Mouse (Mus musculus) stomach, embryonic 15.5 days (tissue): ENCODE data around the gene Foxk1. TPM values are rescaled to one million over a fixed set of nuclear protein-coding genes. Genes with fewer than 3 reads are reported as not detected.

Experiments
- ATAC-seq: fragments of 200-750 bp; cut with Nextera tagmentation; 2 replicates; pipeline ENCODE4 v1.8.0; 2017; ENCODE audit warnings: low read depth, moderate number of reproducible peaks, moderate TSS enrichment; ENCODE audit not compliant: insufficient read depth, low FRiP score
- H3K27ac ChIP-seq: fragments of 300-500 bp; sonication (generic); 2 replicates; pipeline ENCODE4 v1.5.1; 2015; ENCODE audit warnings: mild to moderate bottlenecking, inconsistent platforms
- H3K27me3 ChIP-seq: fragments of 300-500 bp; sonication (generic); replicated peaks from 2 replicates; pipeline ENCODE4 v1.6.1; 2015; ENCODE audit warnings: inconsistent platforms
- H3K36me3 ChIP-seq: fragments of 300-500 bp; sonication (generic); 2 replicates; pipeline ENCODE4 v1.6.1; 2015; ENCODE audit warnings: inconsistent platforms
- H3K4me1 ChIP-seq: fragments of 300-500 bp; sonication (generic); 2 replicates; pipeline ENCODE4 v1.6.1; 2015; ENCODE audit warnings: inconsistent platforms
- H3K4me2 ChIP-seq: fragments of 300-500 bp; sonication (generic); 2 replicates; pipeline ENCODE4 v1.6.1; 2015; ENCODE audit warnings: mild to moderate bottlenecking, inconsistent platforms
- H3K4me3 ChIP-seq: fragments of 300-500 bp; sonication (generic); replicated peaks from 2 replicates; pipeline ENCODE4 v1.5.1; 2015; ENCODE audit warnings: inconsistent platforms
- H3K9ac ChIP-seq: fragments of 300-500 bp; sonication (generic); 2 replicates; pipeline ENCODE4 v1.6.1; 2015; ENCODE audit warnings: inconsistent platforms
- H3K9me3 ChIP-seq: fragments of 300-500 bp; sonication (generic); 2 replicates; pipeline ENCODE4 v1.6.1; 2016; ENCODE audit warnings: inconsistent platforms
- WGBS: fragments of 180-500 bp; shearing (Covaris S2); methylation state at CpG from one replicate; pipeline ENCODE4 v1.1.7; 2015; 5-methylcytosine and 5-hydroxymethylcytosine counted together
- polyA plus RNA-seq: library from polyadenylated mRNA; unstranded; fragments of >200 nt; fragmentation: Nextera tagmentation; extraction: Ambion mirVana; gene quantifications from 2 replicates; pipeline ENCODE4 v1.2.1, GENCODE M21; 2015

Foxk1 gene
- polyA plus RNA-seq, 1 experiment from 2014 or later, result 5.7 TPM

DNA sequence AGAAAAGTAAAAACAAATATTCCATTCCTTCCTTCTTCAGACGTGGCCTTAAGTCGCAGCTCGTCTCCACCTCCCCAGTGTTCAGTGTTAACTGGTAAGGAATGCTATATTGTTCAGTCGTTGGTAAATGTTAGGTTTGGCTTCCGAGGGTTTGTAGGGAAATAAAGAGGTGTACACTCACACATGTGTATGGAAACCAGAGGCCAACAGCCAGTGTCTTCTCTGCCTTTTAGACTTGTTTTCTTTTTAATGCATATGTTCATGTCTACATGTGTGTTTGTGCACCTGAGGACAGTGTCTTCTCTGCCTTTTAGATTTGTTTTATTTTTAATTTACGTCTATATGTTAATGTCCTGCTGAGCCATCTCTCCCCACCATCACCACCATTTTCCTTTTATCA lies 29.1 kb upstream of the Foxk1 start:
- Histone ChIP-seq H3K4me3 (no peak overlapping the region), H3K27ac (no peak overlapping the region), H3K36me3 (no peaks in the 10 kb centered on the region), H3K9ac (no peak overlapping the region), H3K4me1 (peaks cover 16% of the 10 kb centered on the region), H3K4me2 (peak overlapping the region; percentile 33; the same call in 1 of the 2 replicates), H3K9me3 (no peaks in the 10 kb centered on the region), H3K27me3 (no peaks in the 10 kb centered on the region)
- ATAC-seq, result no peak
- WGBS, result 36% methylated on average over 6 of the region's 6 CpGs

DNA sequence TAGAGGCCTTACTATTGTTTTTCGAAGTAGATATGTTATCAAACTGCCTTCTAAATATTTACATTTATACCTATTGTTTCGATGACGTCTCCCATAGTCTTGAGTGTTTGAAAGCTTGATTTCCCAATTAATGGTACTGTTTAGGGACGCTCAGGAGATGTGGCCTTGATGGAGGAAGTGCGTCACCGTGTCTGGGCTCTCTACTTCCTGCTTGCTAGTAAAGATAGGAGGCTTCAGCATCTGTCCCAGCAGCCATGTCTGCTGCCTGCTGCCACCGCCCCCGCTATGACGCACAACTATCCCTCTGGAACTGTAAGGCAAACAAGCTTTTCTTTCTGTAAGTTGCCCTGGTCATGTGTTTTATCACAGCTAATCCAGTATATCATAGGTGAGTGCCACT lies 27.0 kb upstream of the Foxk1 start:
- no peak overlapping the region for H3K4me3 ChIP-seq
- H3K36me3 ChIP-seq, result no peaks in the 10 kb centered on the region
- H3K9me3 ChIP-seq, result no peaks in the 10 kb centered on the region
- no peak for ATAC-seq
- H3K4me1 ChIP-seq, result peaks cover 11% of the 10 kb centered on the region
- H3K9ac ChIP-seq, result no peak overlapping the region
- no peak overlapping the region for H3K27ac ChIP-seq
- H3K27me3 ChIP-seq, result no peaks in the 10 kb centered on the region
- H3K4me2 ChIP-seq, result no peak overlapping the region
- 77% methylated on average over 9 of the region's 9 CpGs for WGBS

DNA sequence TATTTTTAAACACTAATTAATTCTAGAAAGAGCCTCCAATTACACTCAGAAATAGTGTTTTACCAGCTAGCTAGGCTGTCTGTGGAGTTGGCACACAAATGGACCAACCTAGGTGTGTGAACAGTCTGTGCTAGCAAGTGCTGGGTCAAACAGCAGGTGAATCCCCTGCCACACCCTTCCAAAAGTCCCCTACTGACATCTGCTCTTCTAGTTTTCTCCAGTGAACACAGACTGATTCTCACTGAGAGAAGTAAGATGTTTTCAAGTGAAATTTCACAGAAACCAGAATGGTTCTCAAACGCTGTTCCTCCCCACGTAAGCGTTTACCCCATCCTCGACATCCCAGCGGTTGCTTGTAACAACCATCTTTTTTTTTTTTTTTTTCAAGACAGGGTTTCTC lies 25.7 kb upstream of the Foxk1 start:
- Histone ChIP-seq H3K36me3 (no peaks in the 10 kb centered on the region), H3K4me2 (no peak overlapping the region)

DNA sequence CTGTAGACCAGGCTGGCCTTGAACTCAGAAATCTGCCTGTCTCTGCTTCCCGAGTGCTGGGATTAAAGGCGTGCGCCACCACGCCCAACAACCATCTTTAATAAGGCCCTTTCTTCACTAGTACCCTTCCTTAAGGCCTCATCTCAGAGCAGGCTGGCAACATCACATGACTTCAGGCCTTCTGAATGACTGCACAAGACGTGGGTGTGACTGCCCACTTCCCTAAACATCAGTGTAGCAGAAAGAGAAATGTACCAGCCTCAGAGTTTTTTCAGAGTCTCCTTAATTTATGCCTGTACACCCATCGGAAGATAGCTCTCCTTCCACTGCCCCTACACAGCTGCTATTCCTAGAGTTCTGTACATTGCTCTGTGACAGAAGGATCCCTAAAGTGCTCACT lies 25.2 kb upstream of the Foxk1 start:
- H3K4me2 ChIP-seq, result no peak overlapping the region
- no peak overlapping the region for H3K9ac ChIP-seq
- no peak for ATAC-seq
- no peaks in the 10 kb centered on the region for H3K9me3 ChIP-seq
- 83% methylated on average over 6 of the region's 6 CpGs for WGBS
- H3K27me3 ChIP-seq, result no peaks in the 10 kb centered on the region
- no peak overlapping the region for H3K4me3 ChIP-seq
- peaks cover 8% of the 10 kb centered on the region for H3K4me1 ChIP-seq
- no peaks in the 10 kb centered on the region for H3K36me3 ChIP-seq
- H3K27ac ChIP-seq, result no peak overlapping the region

More for the DNA sequence above, 25.7 kb upstream of the Foxk1 start:
- Histone ChIP-seq H3K9ac (no peak overlapping the region), H3K9me3 (no peaks in the 10 kb centered on the region), H3K4me1 (peaks cover 11% of the 10 kb centered on the region), H3K27me3 (no peaks in the 10 kb centered on the region), H3K4me3 (no peak overlapping the region), H3K27ac (no peak overlapping the region)
- ATAC-seq, result no peak
- 89% methylated on average over 5 of the region's 5 CpGs for WGBS

DNA sequence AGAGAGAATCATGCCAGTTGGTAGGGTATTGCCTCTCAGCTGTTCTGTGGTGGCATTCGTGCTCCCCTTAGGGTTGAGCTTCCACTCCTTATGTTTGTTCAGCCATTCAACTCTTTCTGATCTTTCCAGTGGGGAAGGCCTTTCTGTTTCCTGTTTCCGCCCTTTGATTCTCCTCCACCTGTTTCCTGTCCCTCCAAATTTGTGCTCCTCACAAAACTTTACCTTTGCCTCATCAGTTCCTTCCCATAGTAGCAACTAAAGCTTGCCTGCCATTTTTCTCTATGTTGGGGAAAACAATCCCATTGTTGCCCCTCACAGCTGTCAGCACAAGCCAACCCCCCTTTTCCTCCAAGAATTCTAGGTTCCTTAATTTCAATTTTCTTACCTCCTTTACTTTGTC lies 23.2 kb upstream of the Foxk1 start:
- H3K27me3 ChIP-seq, result no peaks in the 10 kb centered on the region
- H3K4me2 ChIP-seq, result no peak overlapping the region
- WGBS, result 64% methylated on average over 2 of the region's 2 CpGs
- no peaks in the 10 kb centered on the region for H3K36me3 ChIP-seq
- ATAC-seq, result no peak
- H3K4me1 ChIP-seq, result no peaks in the 10 kb centered on the region
- no peak overlapping the region for H3K4me3 ChIP-seq
- no peak overlapping the region for H3K9ac ChIP-seq
- no peak overlapping the region for H3K27ac ChIP-seq
- no peaks in the 10 kb centered on the region for H3K9me3 ChIP-seq

DNA sequence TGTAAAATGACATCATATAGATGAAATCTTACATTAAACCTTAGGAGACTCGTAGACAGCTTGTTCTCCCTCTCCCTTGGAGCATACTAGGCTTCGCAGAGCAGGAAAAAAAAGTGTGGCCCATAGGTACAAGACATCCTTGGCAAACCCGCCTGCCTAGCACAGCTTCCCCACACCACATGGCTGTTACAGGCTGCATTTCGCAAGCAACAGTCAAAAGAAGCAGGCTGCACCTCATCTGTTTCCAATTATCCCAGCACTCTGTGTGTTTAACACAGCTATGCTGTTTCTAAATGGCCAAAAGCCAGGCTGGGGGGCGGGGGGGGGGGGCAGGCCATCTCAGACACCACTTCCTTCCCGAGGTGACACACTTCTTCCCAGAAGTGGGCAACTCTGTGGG lies 20.8 kb upstream of the Foxk1 start:
- no peak overlapping the region for H3K4me3 ChIP-seq
- H3K27me3 ChIP-seq, result no peaks in the 10 kb centered on the region
- 37% methylated on average over 6 of the region's 6 CpGs for WGBS
- H3K4me1 ChIP-seq, result peaks cover 8% of the 10 kb centered on the region; the same call in 1 of the 2 replicates
- no peak overlapping the region; the same call in 1 of the 2 replicates for H3K27ac ChIP-seq
- no peaks in the 10 kb centered on the region for H3K36me3 ChIP-seq
- H3K4me2 ChIP-seq, result no peak overlapping the region
- ATAC-seq, result peak; percentile 5; the same call in 1 of the 2 replicates
- H3K9ac ChIP-seq, result no peak overlapping the region
- no peaks in the 10 kb centered on the region for H3K9me3 ChIP-seq

DNA sequence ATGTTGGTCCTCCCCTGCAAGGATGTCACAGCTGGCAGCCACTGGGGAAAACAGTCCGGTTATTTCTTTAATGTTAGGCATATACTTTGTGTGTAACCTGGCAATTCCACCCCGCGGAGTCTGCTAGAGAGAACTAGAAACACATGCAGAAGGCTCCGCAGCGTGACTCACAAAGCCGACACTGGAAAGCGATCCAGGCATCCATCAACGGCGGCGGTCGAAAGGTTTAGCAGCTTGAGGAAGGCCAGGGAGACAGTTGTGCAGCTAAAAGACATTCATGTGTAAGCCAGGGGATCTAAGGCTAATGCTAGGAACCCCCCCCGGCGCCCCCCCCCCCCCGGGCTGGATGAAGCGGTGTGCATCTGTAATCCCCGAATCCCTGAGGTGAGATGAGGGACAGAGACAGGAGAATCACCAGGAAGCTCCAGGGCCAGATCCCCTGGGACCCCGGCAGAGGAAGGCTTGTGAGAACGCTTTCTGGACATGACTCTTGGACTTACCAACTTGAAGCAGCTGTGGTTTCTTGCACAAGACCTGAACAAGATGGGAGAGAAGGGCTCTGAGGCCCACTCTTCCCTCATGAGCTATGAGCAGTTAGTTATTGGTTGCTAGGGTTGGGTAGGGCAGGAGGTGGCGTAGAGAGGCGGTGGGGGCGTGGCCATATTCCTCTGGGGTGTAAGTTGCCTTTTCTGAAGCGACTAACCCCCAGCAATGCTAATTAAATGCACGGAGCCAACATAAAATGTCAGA lies 16.2 kb upstream of the Foxk1 start:
- peak overlapping the region; percentile 55 for H3K27ac ChIP-seq
- no peak for ATAC-seq
- H3K4me1 ChIP-seq, result peaks cover 17% of the 10 kb centered on the region
- no peaks in the 10 kb centered on the region for H3K36me3 ChIP-seq
- H3K4me3 ChIP-seq, result no peak overlapping the region
- no peaks in the 10 kb centered on the region for H3K27me3 ChIP-seq
- no peak overlapping the region for H3K9ac ChIP-seq
- H3K4me2 ChIP-seq, result peak overlapping the region; percentile 34; the same call in 1 of the 2 replicates
- 29% methylated on average over 22 of the region's 23 CpGs for WGBS
- no peaks in the 10 kb centered on the region for H3K9me3 ChIP-seq

DNA sequence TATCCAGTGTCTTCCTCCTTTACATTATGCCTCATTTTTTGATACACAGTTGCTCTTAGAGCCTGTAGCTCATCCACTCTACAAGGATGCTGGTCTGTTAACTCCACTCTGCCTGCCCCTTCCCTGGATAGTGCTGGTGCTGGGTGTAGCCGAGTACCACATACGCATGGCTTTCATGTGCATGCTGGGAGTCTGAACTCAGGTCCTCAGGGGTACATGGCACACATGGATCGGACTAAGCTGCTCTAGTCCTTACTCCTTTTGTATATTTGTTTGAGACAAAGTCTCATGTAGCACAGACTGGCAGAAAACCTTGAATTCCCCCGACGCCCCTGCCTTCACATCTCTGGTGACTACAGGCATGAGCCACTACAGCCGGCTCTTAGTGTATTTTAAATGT lies 15.0 kb upstream of the Foxk1 start:
- H3K36me3 ChIP-seq, result no peaks in the 10 kb centered on the region
- no peak overlapping the region for H3K4me2 ChIP-seq
- H3K4me3 ChIP-seq, result no peak overlapping the region
- peak overlapping the region; percentile 55 for H3K27ac ChIP-seq
- no peak for ATAC-seq
- WGBS, result 58% methylated on average over 6 of the region's 6 CpGs
- H3K9me3 ChIP-seq, result no peaks in the 10 kb centered on the region
- peaks cover 17% of the 10 kb centered on the region for H3K4me1 ChIP-seq
- H3K9ac ChIP-seq, result no peak overlapping the region
- H3K27me3 ChIP-seq, result no peaks in the 10 kb centered on the region

DNA sequence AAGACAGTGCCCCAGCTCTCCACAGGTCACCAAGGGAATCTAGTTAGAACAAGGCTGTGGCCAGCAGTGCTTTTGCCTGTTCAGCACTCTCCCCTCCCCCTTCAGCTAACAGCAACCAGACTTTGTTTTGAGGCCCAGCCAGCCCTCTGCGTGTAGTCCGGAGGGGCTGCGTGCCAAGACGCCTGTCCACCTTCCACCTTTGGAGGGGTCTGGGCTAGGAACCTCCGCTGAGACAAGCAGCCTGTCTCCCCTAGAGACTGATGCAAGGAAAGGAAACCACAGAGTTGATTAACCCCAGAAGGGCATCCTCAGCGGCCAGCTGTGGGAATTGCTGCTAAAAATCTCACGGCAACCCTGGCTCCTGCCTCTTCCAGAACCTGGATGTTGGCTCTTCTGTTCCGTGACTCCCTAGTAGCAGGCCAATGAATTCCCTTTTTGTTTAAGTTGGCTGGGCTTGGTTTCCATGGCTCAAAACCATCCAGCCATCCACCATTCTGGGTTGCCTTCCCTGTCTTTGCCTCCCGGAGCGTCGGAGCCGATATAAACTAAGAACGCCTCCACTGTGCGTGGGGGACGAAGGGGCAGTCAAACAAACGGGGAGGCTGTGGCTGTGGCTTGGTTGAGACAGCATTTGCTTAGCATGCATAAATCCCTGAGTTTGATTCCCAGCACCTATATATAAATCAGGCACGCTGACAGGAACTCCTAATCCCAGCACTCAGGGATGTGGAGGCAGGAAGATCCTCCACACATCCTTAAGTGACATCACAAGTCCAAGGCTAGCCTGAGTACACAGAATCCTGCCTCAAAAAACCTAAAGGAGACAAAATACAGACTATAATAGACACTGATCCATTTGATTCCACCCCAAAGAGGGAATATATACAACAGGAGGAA lies 14.3 kb upstream of the Foxk1 start:
- Histone ChIP-seq H3K4me1 (peaks cover 17% of the 10 kb centered on the region), H3K9ac (no peak overlapping the region), H3K9me3 (no peaks in the 10 kb centered on the region), H3K36me3 (no peaks in the 10 kb centered on the region), H3K4me2 (peak overlapping the region; percentile 33; the same call in 1 of the 2 replicates), H3K4me3 (no peak overlapping the region), H3K27ac (peak overlapping the region; percentile 55), H3K27me3 (no peaks in the 10 kb centered on the region)
- 38% methylated on average over 17 of the region's 17 CpGs for whole genome bisulfite sequencing
- ATAC-seq, result peak; percentile 53; the same call in 1 of the 2 replicates

DNA sequence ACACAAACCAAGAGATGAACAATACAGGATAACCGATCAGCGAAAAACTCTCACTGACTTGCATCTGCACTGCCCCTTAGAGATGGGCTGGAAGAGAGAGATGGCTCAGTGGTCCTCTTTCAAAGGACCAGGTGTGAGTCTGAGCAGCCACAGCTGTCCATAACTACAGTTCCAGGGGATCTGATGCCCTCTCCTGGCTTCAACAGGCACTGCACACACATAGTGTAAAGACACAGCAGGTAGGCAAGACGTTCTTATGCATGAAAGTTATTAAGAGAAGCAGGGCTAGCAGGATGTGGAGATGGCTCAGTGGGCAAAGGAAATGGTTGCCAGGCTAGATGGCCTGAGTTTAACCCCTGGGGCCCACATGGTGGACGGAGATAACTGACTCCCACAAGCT lies 13.6 kb upstream of the Foxk1 start:
- H3K4me3 ChIP-seq, result no peak overlapping the region
- peak overlapping the region; percentile 55; the same call in 1 of the 2 replicates for H3K27ac ChIP-seq
- WGBS, result 76% methylated on average over 4 of the region's 4 CpGs
- peaks cover 17% of the 10 kb centered on the region for H3K4me1 ChIP-seq
- H3K36me3 ChIP-seq, result no peaks in the 10 kb centered on the region
- H3K9ac ChIP-seq, result no peak overlapping the region
- no peaks in the 10 kb centered on the region for H3K9me3 ChIP-seq
- ATAC-seq, result no peak
- H3K4me2 ChIP-seq, result no peak overlapping the region
- H3K27me3 ChIP-seq, result no peaks in the 10 kb centered on the region

DNA sequence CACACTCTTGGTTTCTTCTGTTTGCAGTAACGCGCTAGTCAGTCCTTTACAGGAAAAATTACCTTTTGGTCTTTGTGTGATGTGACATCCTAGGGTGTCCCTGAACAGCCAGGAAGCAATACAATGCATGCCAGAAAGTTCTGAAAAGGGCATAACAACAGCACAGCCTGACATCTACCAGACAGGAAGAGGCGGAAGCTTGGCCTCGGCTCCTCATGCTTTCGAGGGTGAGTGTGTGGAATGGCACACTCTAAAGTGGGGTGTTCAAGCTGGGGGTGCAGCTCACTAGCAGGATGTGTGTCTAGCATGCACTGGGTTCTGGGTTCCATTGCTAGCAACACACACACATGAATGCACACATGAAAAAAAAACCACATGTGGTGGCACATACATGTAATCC lies 9.6 kb upstream of the Foxk1 start:
- WGBS, result 74% methylated on average over 5 of the region's 5 CpGs
- H3K36me3 ChIP-seq, result no peaks in the 10 kb centered on the region
- peaks cover 3% of the 10 kb centered on the region; the same call in 1 of the 2 replicates for H3K4me1 ChIP-seq
- no peaks in the 10 kb centered on the region for H3K9me3 ChIP-seq
- no peak overlapping the region for H3K4me3 ChIP-seq
- no peak overlapping the region for H3K27ac ChIP-seq
- no peak overlapping the region for H3K9ac ChIP-seq
- H3K27me3 ChIP-seq, result no peaks in the 10 kb centered on the region
- H3K4me2 ChIP-seq, result no peak overlapping the region
- ATAC-seq, result no peak
